Mouse (Mus musculus): ENCODE data around the gene Ppp1r1a. TPM values are rescaled to one million over a fixed set of nuclear protein-coding genes. Genes with fewer than 3 reads are reported as not detected.

The Ppp1r1a gene
- polyA plus RNA-seq, 1 experiment from 2014 or later, result 10.3 TPM

GRCm38 (mm10) chr15:103482488-103482887 is 55.3 kb downstream of the Ppp1r1a start:
- Histone ChIP-seq H3K27ac (no peak overlapping the region), H3K9me3 (no peaks in the 10 kb centered on the region), H3K27me3 (replicated peaks) (no peaks in the 10 kb centered on the region), H3K4me3 (replicated peaks) (no peak overlapping the region), H3K4me1 (replicated peaks) (no peaks in the 10 kb centered on the region), H3K36me3 (no peaks in the 10 kb centered on the region), H3K9ac (no peak overlapping the region), H3K4me2 (replicated peaks) (no peak overlapping the region)
- 0% methylated on average over 1 of the region's 1 CpGs for WGBS
- ATAC-seq, result no peak

Other genes starting within 250 kb of the Ppp1r1a start
- gene Gpr84, start 227.4 kb downstream of the Ppp1r1a start, polyA plus RNA-seq (2015; fragmentation: Nextera tagmentation; extraction: Ambion mirVana), result 0.20 and 0.29 TPM in 2 replicates
- 5.6 TPM in 2 replicates for gene Zfp385a, start 197.9 kb downstream of the Ppp1r1a start, polyA plus RNA-seq (2015; fragmentation: Nextera tagmentation; extraction: Ambion mirVana)
- 44.8 and 45.5 TPM in 2 replicates for gene Itga5, start 171.2 kb downstream of the Ppp1r1a start, polyA plus RNA-seq (2015; fragmentation: Nextera tagmentation; extraction: Ambion mirVana)
- gene Gtsf1, start 107.5 kb downstream of the Ppp1r1a start, polyA plus RNA-seq (2015; fragmentation: Nextera tagmentation; extraction: Ambion mirVana), result not detected in 2 replicates
- not detected in 2 replicates for gene Gtsf2, start 89.5 kb downstream of the Ppp1r1a start, polyA plus RNA-seq (2015; fragmentation: Nextera tagmentation; extraction: Ambion mirVana)
- 3.2 and 3.3 TPM in 2 replicates for gene Nckap1l, start 84.2 kb downstream of the Ppp1r1a start, polyA plus RNA-seq (2015; fragmentation: Nextera tagmentation; extraction: Ambion mirVana)
- gene Pde1b, start 35.0 kb downstream of the Ppp1r1a start, polyA plus RNA-seq (2015; fragmentation: Nextera tagmentation; extraction: Ambion mirVana), result 5.1 and 6.3 TPM in 2 replicates
- gene Glycam1, start 27.1 kb upstream of the Ppp1r1a start, polyA plus RNA-seq (2015; fragmentation: Nextera tagmentation; extraction: Ambion mirVana), result not detected in 2 replicates
- not detected in 2 replicates for gene Mucl1, start 217.5 kb upstream of the Ppp1r1a start, polyA plus RNA-seq (2015; fragmentation: Nextera tagmentation; extraction: Ambion mirVana)